Mouse (Mus musculus) thymus, postnatal 10 days (tissue): ENCODE data around the gene Agtpbp1.

Experiments used
- DNase-seq, 2 experiments: peaks; one replicate each; pipeline ENCODE4 v3.0.0; 2021; ENCODE audit warnings: low spot score in 2 of 2

The Agtpbp1 gene

DNA sequence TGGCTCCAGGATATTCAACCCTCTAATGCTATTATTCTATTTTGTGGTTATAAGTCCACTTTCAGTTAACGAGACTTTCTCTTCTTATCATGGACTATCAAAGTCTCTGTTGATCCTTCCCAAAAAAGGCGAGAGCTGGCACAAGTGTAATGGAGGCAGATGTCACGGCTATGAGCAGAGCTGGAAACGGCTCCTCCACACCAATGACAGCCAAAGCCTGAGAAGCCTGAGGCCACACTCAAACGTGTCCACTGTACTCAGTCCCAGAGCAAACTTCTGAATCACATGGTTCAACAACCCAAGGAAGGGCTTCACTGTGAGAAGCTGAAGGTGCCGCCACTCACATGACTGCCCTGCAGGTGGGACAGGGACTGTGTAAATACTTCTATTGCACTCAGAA is 51.7 kb downstream of the Agtpbp1 start:
- DNase-seq, result no peak

DNA sequence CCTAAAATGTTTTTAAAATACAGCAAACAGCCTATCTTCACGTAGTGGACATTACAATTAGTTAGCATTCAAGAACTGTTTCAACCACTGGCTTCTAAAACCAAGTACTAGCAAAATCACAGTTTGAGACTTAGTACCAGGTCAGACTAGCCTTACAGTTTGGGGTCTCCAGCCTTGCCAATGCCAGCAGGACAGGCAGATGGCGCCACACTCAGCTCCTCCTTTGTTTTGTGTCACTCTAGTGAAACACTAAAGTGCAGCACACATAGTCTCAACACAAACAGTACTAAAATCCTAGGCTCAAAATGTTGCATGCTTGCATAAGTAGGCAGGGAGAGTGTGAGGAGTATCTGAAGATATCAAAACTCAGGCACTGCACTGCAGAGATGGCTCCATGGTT is 53.8 kb downstream of the Agtpbp1 start:
- peak in 1 of 2 experiments; percentile 19 for DNase-seq

DNA sequence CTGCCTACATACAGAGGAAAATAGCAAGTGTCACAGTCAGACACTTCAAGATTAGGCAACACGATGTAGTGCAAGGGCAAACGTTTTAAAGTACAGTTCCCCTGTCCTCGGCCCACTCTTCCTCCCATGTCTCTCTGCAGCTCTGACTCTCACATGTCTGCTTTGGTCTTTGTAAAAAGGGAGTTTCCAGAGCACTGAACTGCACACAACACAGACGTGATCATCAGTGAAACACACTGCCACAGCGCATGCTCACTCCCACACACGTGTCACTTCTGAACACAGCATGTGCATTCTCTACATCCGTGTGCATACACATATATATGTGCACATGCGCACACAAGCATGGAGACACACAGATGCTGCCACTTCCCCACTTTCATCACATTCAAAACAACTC is 54.5 kb downstream of the Agtpbp1 start:
- DNase-seq, result no peak

DNA sequence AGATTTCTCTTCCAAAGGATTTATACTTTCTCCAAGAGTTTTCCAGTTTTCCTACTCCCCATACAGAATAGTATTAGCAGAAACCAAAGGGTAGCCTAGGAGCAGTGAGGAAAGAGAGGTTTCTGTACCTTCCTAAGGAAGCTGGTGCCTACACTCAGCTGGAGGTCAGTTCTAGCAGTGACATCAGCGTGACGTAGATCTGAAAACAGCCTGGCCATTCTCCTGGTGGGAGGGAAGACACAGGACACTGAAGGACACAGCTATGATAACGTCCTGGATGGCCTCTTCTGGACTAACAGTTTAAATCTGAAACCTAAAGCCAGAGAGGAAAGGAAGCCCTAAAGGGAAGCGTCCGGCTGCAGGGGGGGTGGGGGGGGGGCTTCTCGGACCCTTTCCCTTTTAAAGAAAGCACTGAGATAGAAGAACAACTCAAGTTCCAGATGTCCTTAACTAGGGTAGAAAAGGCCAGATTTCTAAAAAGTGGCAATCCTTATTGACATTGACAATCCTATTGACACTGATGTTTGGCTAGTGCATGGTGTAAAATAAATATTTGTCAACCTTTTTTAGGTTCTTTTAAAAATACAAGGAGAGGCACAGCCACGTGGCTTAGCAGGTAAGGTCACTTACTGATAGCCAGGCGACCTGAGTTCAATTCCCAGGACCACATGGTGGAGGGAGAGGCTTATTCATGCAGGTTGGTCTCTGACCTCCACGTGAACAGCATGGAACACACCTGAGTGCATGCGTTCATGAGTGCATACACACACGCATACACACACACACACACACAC is 63.6 kb downstream of the Agtpbp1 start:
- no peak for DNase-seq

DNA sequence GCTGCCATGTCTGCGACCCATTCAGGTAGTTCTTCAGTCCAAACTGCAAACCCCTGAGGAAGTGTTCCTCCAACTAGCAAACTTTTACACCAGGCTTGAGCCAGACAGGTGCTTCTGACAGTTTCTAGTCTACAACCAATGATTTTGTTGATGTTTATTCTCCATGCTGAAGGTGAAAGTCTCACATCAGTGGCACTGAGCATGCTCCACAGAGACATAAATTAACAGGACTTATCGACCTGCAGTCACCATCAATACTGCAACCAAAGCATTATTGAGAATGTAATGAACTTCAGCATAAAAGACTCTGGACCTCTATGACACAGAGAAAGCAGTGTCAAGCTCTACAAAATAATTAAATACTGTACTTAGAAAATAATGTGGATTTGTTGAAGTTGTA is 64.2 kb downstream of the Agtpbp1 start:
- no peak for DNase-seq

DNA sequence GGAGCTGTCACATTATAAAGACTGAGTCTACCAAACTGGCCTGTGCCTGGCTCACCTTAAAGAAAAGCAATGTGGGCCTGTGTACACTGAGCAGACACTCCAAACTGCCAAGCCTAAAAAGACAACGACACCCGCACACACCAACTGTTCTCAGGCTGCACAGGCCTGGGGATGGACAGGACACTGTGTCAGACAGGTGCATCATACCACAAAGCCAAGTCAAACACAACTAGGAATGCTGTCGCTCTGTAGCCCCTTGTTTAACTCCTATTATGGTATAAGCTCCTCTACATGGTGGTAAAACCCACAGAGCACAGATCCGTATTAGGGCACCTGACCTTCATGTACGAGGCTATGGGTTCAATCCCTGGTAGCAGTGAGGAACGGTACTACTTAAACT is 65.5 kb downstream of the Agtpbp1 start:
- no peak for DNase-seq

DNA sequence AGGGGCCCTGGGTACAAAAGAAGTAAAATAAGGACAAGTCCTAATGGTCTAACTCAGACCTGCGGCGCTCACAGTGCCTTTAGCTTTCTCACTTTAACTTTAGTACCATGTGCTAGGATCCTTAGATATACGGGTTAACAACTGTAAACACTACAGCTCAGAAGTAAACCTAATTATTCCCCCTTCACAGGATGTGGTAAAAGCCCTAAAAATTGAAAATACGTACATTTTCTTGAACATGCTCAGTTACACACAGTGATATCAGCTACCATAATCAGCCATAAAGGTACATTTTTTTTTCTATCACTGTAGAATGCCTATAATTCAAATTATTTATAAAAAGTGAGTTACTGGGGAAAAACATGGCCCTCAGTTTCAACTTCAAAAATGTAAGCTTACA is 67.0 kb downstream of the Agtpbp1 start:
- DNase-seq, result no peak

- peak in 1 of 2 experiments; percentile 49 for DNase-seq
Measured at GRCm38 (mm10) chr13:59515074-59515473, 70.0 kb downstream of the Agtpbp1 start.

DNA sequence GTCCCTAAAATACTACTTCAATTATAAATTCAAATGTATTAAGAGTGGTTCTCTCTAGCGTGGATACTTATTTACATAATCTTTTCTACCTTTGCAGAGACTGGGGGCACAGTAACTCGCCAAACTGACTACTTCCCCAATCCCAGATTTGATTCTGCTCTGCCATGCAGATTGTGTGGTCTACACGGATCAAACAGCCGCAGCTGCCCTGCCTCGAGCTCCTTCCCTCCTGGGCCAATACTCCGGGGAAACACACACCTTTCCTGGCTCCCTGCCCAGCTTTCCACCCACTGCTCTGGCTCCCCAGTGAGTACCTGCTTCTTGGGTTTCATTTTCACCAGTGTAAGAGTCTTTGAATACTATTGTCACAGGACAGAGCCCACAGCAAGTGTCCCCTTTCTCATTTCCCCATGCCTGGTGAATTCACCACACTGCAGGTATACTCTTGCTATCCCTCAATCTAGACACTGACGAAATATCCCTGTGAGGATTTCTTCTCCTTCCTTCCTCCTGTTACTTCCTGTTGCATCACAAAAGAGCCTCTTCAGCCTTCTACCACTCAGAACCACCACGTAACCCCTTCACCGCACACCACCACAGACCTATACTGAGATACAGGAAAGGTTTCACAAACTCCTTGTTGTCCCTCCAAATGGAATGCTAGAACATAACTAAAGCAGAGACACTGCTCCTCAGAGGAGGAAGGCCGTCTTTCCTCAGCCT is 75.2 kb downstream of the Agtpbp1 start:
- no peak for DNase-seq

GRCm38 (mm10) chr13:59508584-59508983 is 76.4 kb downstream of the Agtpbp1 start:
- no peak for DNase-seq

DNA sequence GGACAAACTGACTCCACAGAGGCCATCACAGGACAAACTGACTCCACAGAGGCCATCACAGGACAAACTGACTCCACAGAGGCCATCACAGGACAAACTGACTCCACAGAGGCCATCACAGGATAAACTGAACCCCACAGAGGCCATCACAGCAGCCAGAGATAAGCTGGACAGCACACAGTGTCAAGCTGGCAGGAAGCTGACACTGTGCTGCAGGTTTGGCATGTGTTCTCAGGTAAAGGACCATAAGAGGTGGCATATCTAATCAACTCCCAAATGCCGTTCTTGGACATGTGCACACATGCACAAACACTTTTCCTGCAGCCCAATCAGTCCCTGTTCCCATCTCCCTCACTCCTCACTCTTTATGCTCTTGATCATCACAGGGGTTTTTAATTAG is 78.6 kb downstream of the Agtpbp1 start:
- DNase-seq, result no peak

- no peak for DNase-seq
Measured at GRCm38 (mm10) chr13:59505867-59506266, 79.2 kb downstream of the Agtpbp1 start.

DNA sequence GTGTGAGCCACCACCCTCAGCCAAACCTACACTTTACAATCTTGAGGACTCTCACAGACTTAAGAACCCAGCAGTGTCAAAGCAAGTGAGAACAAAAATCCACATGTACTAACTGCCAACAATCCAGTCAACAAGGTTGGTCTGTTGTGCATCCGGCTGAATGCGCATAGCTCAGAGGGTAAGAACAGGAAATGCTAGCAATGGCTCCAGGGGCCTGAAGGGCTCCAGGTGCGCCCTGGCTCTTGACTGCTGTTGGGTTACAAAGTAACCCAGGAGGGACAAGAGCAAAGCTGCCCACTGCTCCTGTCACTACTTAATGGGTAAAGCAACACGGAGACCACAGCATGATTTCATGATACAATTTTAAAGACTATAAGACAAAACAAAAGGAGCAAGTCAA is 81.4 kb downstream of the Agtpbp1 start:
- peak; percentile 49 for DNase-seq

DNA sequence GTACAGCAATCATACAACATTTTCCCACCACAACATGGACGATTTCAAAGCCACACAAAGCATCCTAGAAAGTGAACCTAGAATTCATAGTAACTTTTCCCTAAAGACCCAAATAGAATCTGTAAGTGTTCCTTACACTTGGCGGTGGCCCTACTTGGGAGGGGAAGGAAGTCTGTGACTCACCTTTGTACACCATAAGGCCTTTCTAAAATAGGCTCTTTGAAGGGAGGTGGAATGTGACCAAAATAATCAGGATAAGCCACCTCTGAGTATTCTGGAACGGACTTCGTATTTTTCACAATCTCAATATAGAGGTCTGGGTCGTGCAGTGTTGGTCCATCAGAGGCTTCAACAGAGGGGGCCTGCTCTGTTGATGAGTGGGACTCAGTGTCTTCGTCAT is 85.2 kb downstream of the Agtpbp1 start:
- no peak for DNase-seq

- DNase-seq, result no peak
Measured at GRCm38 (mm10) chr13:59499374-59499773, 85.7 kb downstream of the Agtpbp1 start.

GRCm38 (mm10) chr13:59498191-59498590 is 86.8 kb downstream of the Agtpbp1 start:
- DNase-seq, result no peak

GRCm38 (mm10) chr13:59495839-59496238 is 89.2 kb downstream of the Agtpbp1 start:
- DNase-seq, result no peak

DNA sequence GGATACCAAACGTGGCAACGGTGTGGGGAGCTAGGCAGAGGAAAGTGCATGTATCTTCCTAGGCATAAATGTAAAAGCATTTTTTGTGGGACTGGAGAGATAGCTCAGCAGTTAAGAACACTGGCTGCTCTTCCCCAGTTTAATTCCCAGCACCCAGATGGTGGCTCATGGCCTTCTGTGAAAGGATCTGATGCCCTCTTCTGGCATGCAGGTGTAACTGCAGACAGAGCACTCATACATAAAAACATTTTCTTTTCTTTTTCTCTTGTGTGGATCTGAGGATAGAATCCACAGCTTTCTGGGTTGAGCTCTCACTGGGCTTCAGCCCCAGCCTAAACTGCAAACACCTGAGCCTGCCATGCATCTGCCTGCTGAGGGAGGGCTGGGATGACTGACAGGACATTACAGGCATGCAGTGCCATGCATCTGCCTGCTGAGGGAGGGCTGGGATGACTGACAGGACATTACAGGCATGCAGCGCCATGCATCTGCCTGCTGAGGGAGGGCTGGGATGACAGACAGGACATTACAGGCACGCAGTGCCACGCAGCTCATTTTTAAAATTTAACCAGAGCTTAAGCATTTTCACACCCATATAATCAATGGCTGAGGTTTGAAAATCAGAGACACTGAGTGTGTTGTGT is 90.3 kb downstream of the Agtpbp1 start:
- DNase-seq, result no peak

- DNase-seq, result no peak
Measured at GRCm38 (mm10) chr13:59490726-59491125, 94.3 kb downstream of the Agtpbp1 start.

DNA sequence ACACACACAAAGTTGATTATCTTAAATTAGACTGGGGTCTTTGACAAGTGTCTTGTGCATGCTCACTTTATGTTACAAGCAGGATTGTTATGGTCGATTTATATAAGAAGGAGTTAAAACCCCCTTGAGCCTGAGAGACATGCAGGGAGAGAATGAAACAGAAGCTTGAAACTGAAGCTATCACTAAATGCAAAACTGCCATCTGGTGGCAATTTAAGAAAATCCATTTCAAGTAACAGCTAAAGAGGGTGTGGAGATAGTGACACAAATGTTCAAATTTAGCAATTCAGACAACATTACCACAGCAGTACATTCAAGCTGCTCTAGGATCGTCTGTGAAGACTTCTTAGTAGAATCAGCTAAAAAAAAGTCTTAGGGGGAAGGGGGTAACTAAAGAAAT is 95.9 kb downstream of the Agtpbp1 start:
- no peak for DNase-seq

DNA sequence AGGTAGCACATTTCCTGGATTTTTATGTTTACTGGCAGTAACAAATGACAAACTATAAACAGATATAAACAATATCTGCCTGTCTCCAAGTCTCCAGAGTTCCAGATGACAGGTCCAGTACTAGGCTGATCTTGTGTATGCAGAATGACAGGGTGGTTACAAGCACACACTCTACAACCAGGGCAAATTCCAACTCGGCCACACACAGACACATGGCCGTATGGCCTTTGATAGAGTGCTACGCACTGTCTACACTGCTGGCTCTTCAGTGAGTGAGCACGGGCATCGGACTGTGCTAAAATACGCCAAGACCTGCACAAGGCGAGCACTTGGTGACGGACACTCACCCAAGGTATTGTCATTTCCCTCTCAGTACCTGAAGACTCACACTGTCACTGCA is 97.7 kb downstream of the Agtpbp1 start:
- DNase-seq, result no peak

GRCm38 (mm10) chr13:59486243-59486642 is 98.8 kb downstream of the Agtpbp1 start:
- no peak for DNase-seq

DNA sequence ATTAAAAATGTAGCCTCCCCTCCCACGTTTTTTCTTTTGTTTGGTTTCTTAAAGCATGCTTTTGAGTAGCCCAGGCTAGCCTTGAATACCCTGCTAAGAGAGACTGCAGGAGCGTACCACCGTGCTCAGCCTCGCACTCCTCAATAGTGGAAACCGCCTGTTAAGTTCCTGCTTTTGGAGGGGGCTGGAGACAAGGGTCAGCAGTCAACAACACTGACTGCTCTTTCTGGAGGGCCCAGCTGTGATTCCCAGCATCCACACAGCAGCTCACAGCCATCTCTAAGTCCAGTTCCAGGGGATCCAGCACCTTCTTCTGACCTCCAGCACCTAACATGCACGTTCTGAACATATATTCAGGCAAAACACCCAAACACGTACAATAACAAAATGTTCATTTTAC is 99.6 kb downstream of the Agtpbp1 start:
- DNase-seq, result no peak
